Mouse (Mus musculus) spleen, adult 2 months (tissue): ENCODE measurements around the gene Atp7b.

Experiments
- CTCF ChIP-seq: fragments of 200-500 bp; IDR thresholded peaks from 2 replicates; pipeline ENCODE4 v1.5.1; 2011; ENCODE audit warnings: mild to moderate bottlenecking, inconsistent platforms; ENCODE audit not compliant: insufficient read depth, insufficient read length, insufficient replicate concordance; ENCODE audit errors: extremely low read depth
- POLR2A ChIP-seq: fragments of 200-500 bp; IDR thresholded peaks from 2 replicates; pipeline ENCODE4 v1.6.1; 2011; ENCODE audit warnings: low read depth, low read length, inconsistent platforms

GRCm38 (mm10) chr8:22017731-22018130, 42.4 kb downstream of the Atp7b start:
- TF ChIP-seq POLR2A, result no peak
- no peak for TF ChIP-seq CTCF
